Mouse (Mus musculus) kidney, embryonic 14.5 days (tissue): ENCODE results near the gene Tmprss13. TPM values are rescaled to one million over a fixed set of nuclear protein-coding genes. Genes with fewer than 3 reads are reported as not detected.

Source experiments
- ATAC-seq: fragments of 200-750 bp; cut with Nextera tagmentation; 2 replicates; pipeline ENCODE4 v1.8.0; 2017; ENCODE audit warnings: moderate number of reproducible peaks, mild to moderate bottlenecking, moderate TSS enrichment, moderate library complexity; ENCODE audit not compliant: low FRiP score, low TSS enrichment
- H3K27ac ChIP-seq: fragments of 300-500 bp; sonication (generic); 2 replicates; pipeline ENCODE4 v1.5.1; 2014; ENCODE audit warnings: low read depth, mild to moderate bottlenecking, low read length, moderate library complexity, mixed read lengths
- H3K27me3 ChIP-seq: fragments of 300-500 bp; sonication (generic); 2 replicates; pipeline ENCODE4 v1.6.1; 2014; ENCODE audit warnings: mild to moderate bottlenecking, low read length; ENCODE audit not compliant: control insufficient read depth, insufficient read depth
- H3K36me3 ChIP-seq: fragments of 300-500 bp; sonication (generic); 2 replicates; pipeline ENCODE4 v1.6.1; 2014; ENCODE audit warnings: low read length, mixed read lengths; ENCODE audit not compliant: control insufficient read depth, insufficient read depth
- H3K4me1 ChIP-seq: fragments of 300-500 bp; sonication (generic); 2 replicates; pipeline ENCODE4 v1.6.1; 2014; ENCODE audit warnings: low read length, mixed read lengths; ENCODE audit not compliant: control insufficient read depth, insufficient read depth
- H3K4me2 ChIP-seq: fragments of 300-500 bp; sonication (generic); replicated peaks from 2 replicates; pipeline ENCODE4 v1.6.1; 2014; ENCODE audit warnings: low read depth, mild to moderate bottlenecking, low read length
- H3K4me3 ChIP-seq: fragments of 300-500 bp; sonication (generic); 2 replicates; pipeline ENCODE4 v1.5.1; 2014; ENCODE audit warnings: mild to moderate bottlenecking, low read length
- H3K9ac ChIP-seq: fragments of 300-500 bp; sonication (generic); 2 replicates; pipeline ENCODE4 v1.6.1; 2014; ENCODE audit warnings: low read depth, mild to moderate bottlenecking, low read length, moderate library complexity
- H3K9me3 ChIP-seq: fragments of 300-500 bp; sonication (generic); 2 replicates; pipeline ENCODE4 v1.6.1; 2016; ENCODE audit warnings: low read length; ENCODE audit not compliant: control insufficient read depth
- WGBS: fragments of 180-500 bp; shearing (Covaris S2); extraction: QIAGEN DNeasy Blood & Tissue Kit; methylation state at CpG from one replicate; pipeline ENCODE4 v1.1.7; 2014; 5-methylcytosine and 5-hydroxymethylcytosine counted together
- polyA plus RNA-seq: library from polyadenylated mRNA; unstranded; fragments of >200 nt; fragmentation: Nextera tagmentation; extraction: Ambion mirVana; gene quantifications from 2 replicates; pipeline ENCODE4 v1.2.1, GENCODE M21; 2014

The Tmprss13 gene
- polyA plus RNA-seq, 1 experiment from 2014 or later: 0.08 TPM

DNA sequence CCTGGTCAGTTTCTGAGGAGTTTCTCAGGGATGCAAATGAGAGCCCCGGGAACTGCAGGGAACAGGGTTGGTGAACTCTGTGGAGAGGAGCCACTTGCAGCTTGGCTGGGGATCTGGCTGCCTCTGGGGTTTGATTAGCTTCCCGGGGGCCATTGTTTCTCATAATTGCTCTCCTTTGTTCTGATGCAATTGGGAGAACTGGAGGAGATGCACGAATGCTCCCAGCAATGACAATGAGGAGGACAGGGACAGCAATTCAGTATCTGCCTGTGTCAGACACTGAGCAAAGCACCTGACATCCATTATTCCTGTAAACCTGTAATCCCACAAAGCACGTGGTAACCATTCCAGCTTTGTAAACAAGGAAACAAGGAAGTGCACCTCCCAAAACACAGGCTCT is 30.3 kb downstream of the Tmprss13 start:
- H3K9me3 ChIP-seq: no peaks in the 10 kb centered on the region
- no peak for ATAC-seq
- H3K4me1 ChIP-seq: no peaks in the 10 kb centered on the region
- no peak overlapping the region for H3K27ac ChIP-seq
- no peak overlapping the region for H3K9ac ChIP-seq
- H3K36me3 ChIP-seq: no peaks in the 10 kb centered on the region
- H3K4me2 ChIP-seq: no peak overlapping the region
- WGBS: 33% methylated on average over 4 of the region's 4 CpGs
- H3K27me3 ChIP-seq: no peaks in the 10 kb centered on the region
- H3K4me3 ChIP-seq: no peak overlapping the region

DNA sequence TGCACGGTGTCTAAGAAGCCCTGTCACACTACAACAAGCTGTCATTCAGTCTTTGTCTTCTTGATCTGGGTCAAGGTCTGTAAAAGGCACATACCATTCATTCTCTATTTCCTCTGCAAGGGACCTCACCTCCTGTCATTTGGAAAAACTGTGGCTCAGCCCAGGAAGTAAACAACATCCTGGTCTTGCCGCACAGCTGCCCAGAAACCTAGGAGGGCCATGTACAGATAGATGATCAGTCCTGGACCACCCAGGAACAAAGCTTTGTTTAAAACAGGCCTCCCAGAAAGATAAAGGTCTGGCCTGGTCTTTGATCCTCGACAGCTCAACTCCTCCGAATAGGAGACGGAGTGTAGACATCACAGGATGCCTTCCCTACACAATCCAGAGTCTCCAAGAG is 31.0 kb downstream of the Tmprss13 start:
- no peaks in the 10 kb centered on the region for H3K36me3 ChIP-seq
- H3K4me3 ChIP-seq: no peak overlapping the region
- no peaks in the 10 kb centered on the region for H3K27me3 ChIP-seq
- no peak overlapping the region for H3K9ac ChIP-seq
- 36% methylated on average over 5 of the region's 5 CpGs for WGBS
- no peaks in the 10 kb centered on the region for H3K4me1 ChIP-seq
- no peak overlapping the region for H3K27ac ChIP-seq
- no peaks in the 10 kb centered on the region for H3K9me3 ChIP-seq
- no peak for ATAC-seq
- no peak overlapping the region for H3K4me2 ChIP-seq

DNA sequence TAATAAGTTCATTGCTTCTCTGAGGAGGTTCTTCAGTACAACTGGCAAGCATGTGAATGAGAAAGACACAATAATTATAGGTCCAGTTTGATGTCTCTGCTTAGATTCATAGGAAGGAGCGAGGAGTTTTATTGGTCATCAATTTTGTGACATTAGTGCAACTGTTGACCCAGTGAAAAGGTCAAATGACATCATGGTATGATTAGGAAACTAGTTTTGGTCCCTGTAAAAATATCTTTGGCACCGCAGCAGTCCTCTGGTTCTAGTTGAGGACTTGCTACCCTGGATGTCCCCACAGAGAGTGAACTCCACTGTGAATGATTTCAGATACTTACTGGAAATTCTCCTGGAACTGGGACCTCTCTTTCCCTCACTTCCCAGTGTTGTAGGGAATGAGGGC is 36.3 kb downstream of the Tmprss13 start:
- H3K4me2 ChIP-seq: no peak overlapping the region
- no peak for ATAC-seq
- H3K36me3 ChIP-seq: no peaks in the 10 kb centered on the region
- WGBS: 61% methylated on average over 2 of the region's 2 CpGs
- H3K4me3 ChIP-seq: no peak overlapping the region
- no peak overlapping the region for H3K27ac ChIP-seq
- no peaks in the 10 kb centered on the region for H3K9me3 ChIP-seq
- H3K27me3 ChIP-seq: no peaks in the 10 kb centered on the region
- no peak overlapping the region for H3K9ac ChIP-seq
- H3K4me1 ChIP-seq: no peaks in the 10 kb centered on the region

DNA sequence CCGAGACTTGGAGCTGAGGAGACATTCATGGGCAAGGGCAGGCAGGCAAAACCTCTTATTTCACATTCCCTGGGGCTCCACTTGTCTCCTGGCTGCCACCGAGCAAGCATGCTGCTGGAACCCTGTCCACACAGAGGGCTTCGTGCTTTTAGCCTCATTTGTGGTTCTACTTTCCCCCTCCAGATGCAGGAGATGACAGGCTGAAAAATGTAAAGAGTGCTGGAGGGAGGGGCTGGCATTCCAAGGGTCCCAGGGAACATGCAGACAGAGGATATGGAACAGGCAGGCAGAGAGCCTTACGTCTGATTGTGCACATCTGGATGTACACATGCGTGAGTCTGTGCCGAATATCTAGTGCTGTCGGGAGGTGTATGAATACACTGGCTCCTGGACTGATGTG is 39.5 kb downstream of the Tmprss13 start:
- 65% methylated on average over 7 of the region's 7 CpGs for WGBS
- no peaks in the 10 kb centered on the region for H3K9me3 ChIP-seq
- no peaks in the 10 kb centered on the region for H3K27me3 ChIP-seq
- H3K4me3 ChIP-seq: no peak overlapping the region
- no peaks in the 10 kb centered on the region for H3K36me3 ChIP-seq
- H3K27ac ChIP-seq: no peak overlapping the region
- no peak overlapping the region for H3K4me2 ChIP-seq
- ATAC-seq: no peak
- no peaks in the 10 kb centered on the region for H3K4me1 ChIP-seq
- H3K9ac ChIP-seq: no peak overlapping the region

DNA sequence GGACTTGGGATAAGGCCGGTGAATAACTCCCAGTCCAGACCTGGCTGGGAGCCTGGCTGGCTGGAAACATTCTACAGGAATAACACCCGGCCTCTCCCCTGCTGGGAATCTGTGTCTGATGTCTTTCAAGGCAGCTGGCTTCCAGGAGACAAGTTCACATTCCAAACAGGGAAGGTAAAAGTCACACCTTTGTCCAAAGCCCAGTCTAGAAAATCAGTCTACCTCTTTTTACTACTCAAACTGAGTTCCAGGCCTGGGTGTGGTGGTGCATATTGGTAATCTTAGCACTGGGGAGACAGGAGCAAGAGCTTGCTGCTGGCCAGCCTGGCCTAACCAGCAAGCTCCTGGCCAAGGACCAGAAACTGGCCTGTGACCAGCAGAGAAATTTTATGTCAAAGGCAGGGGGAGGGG is 43.2 kb downstream of the Tmprss13 start:
- Histone ChIP-seq H3K27ac (no peak overlapping the region), H3K36me3 (no peaks in the 10 kb centered on the region), H3K4me1 (no peaks in the 10 kb centered on the region), H3K4me2 (no peak overlapping the region), H3K27me3 (no peaks in the 10 kb centered on the region), H3K9me3 (no peaks in the 10 kb centered on the region), H3K4me3 (no peak overlapping the region), H3K9ac (no peak overlapping the region)
- 51% methylated on average over 2 of the region's 2 CpGs for WGBS
- ATAC-seq: no peak

DNA sequence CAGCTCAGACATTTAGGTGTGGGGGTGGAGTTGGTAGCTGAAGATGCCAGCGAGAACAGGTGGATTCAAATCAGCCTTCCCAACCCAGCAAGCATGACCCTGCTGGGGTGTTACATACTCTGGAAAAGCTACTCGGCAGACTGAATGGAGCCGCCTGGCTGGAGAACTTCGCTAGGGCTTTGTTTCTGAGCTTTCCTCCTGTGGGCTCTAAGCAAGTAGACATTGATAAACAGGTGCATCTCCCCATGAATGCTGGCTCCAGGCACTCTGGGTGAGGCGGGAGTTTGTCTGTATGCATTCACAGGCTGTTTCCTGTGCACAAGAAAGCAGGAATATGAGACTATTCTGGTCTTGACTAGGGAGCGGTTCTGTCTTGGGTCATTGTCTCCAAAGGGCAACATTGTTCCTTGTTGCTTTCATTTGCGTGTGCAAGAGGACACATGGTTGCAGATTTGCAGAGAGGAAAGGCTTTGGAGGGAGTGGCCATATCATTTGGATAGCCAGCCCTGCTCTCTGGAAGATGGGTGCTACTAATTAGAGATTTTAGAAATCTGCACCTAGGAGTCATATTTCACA is 44.8 kb downstream of the Tmprss13 start:
- no peak overlapping the region for H3K4me2 ChIP-seq
- H3K9ac ChIP-seq: no peak overlapping the region
- no peaks in the 10 kb centered on the region for H3K27me3 ChIP-seq
- no peak overlapping the region for H3K4me3 ChIP-seq
- WGBS: 60% methylated on average over 7 of the region's 7 CpGs
- no peak for ATAC-seq
- H3K9me3 ChIP-seq: no peaks in the 10 kb centered on the region
- H3K27ac ChIP-seq: no peak overlapping the region
- no peaks in the 10 kb centered on the region for H3K4me1 ChIP-seq
- no peaks in the 10 kb centered on the region for H3K36me3 ChIP-seq

DNA sequence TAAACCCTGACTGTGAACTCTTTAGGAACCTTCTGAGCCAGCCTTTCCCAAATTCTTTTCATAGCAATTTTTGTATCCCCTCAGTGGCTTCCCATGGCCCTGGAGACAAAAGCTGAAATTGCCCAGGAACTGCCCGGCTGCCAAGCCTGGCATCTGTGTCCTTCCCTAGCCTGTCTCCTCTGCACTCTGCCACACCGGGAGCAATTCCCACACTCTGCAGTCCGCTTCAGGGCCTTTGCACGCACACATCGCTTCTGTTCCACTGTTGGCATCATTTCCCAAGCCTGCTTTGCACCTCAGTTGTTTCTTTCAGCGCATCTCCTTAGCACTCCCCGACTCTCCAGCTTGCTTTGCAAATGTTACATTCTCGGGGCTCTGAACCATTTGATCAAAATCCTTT is 48.8 kb downstream of the Tmprss13 start:
- Histone ChIP-seq H3K9ac (no peak overlapping the region), H3K27ac (peak overlapping the region; percentile 69; the same call in 1 of the 2 replicates)
- 40% methylated on average over 8 of the region's 8 CpGs for WGBS

DNA sequence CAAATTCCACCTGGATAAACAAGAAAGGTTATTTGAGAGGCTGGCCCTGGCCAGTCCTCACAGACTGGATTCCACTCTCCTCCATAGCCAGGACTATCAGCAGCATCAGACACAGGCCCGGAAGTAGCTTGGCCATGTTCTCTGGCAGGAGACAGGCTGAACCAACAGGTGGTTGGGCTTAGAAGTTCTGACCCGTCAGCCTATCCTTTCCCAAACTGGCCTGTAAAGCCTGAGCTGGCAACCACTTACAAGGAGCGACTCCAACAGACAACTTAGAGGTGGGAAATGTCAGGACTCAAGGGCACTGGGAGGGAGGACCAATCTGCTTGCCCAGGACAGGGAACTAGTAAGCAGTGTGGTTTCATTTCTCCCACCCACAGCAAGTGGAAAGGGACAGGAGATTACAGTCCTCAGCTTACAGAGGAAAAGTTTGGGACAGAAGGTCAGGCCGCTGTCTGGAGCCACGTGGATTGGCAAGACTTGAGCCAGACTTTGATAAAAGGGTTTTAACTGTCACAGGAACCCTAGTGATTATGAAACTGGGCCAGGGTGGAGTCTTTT is 49.5 kb downstream of the Tmprss13 start:
- WGBS: 26% methylated on average over 5 of the region's 5 CpGs
- Histone ChIP-seq H3K4me1 (peaks cover 16% of the 10 kb centered on the region; the same call in 1 of the 2 replicates), H3K9me3 (no peaks in the 10 kb centered on the region), H3K9ac (no peak overlapping the region), H3K27me3 (no peaks in the 10 kb centered on the region), H3K27ac (peak overlapping the region; percentile 55; the same call in 1 of the 2 replicates), H3K4me2 (no peak overlapping the region), H3K4me3 (no peak overlapping the region), H3K36me3 (no peaks in the 10 kb centered on the region)
- peak; percentile 68 for ATAC-seq

More for the DNA sequence above, 48.8 kb downstream of the Tmprss13 start:
- H3K27me3 ChIP-seq: no peaks in the 10 kb centered on the region
- H3K9me3 ChIP-seq: no peaks in the 10 kb centered on the region
- H3K4me2 ChIP-seq: no peak overlapping the region
- H3K4me3 ChIP-seq: no peak overlapping the region
- ATAC-seq: no peak
- H3K36me3 ChIP-seq: no peaks in the 10 kb centered on the region
- H3K4me1 ChIP-seq: peaks cover 9% of the 10 kb centered on the region; the same call in 1 of the 2 replicates

DNA sequence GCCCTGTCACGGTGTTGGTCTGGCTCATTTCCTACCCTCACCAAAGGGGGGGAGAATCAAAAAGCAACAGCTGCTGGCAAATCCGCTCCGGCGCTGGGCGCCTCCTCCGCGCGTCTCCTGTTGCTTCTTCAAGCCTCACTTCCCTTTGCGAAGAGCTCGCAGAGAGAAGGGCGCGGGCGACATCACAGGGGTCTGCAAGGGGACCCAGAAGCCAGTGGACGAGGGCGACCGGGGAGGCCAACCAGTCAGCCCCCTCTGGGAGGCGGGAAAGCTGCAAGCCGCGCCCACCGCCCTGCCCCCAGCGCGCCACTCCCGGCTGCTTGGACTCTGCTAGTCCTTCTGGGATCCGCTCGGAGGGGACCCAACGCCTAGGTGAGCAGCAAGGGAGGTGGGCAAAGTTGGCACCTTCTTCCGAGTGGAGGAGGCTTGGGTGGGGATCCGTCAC is 51.2 kb downstream of the Tmprss13 start, which contains the start of gene Fxyd6:
Gene Fxyd6 (plus strand): TSS at position 69 of the 445 bp plus-strand sequence.
- peak; percentile 88 for ATAC-seq
- Histone ChIP-seq H3K9ac (peak within 1 kb of the TSS; percentile 79), H3K4me2 (peak within 1 kb of the TSS; percentile 84), H3K27ac (peak within 1 kb of the TSS; percentile 77), H3K4me3 (peak within 1 kb of the TSS; percentile 71), H3K4me1 (peaks cover 24% of the 10 kb centered on the region), H3K36me3 (no peaks in the 10 kb centered on the region), H3K9me3 (no peaks in the 10 kb centered on the region), H3K27me3 (no peaks in the 10 kb centered on the region)
- 0% methylated on average over 28 of the region's 28 CpGs for WGBS
